Mouse (Mus musculus) cerebellum, adult 11 months (tissue): ENCODE measurements around the gene Mark4.

Experiments used
- DNase-seq: peaks from one replicate; pipeline ENCODE4 v3.0.0; 2022

Mark4 gene

DNA sequence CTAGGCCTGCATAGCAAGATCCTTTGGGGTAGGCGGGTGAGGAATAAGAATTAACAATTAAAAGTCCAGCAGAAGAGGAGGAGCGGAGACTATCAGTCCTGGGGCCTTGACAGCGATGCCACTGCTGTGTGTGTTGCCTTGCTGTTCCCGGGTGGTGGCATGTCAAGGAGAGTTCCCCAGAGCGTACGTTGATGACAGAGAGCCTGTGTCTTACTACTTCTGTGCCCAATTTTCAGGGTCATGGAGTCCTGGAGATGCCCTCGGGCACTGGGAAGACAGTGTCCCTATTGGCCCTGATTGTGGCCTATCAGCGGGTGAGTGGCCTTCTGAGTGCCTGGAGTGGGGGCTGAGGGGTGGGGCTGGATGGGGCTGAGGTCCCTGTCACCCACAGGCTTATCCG lies 74.9 kb downstream of the Mark4 start:
- no peak for DNase-seq

DNA sequence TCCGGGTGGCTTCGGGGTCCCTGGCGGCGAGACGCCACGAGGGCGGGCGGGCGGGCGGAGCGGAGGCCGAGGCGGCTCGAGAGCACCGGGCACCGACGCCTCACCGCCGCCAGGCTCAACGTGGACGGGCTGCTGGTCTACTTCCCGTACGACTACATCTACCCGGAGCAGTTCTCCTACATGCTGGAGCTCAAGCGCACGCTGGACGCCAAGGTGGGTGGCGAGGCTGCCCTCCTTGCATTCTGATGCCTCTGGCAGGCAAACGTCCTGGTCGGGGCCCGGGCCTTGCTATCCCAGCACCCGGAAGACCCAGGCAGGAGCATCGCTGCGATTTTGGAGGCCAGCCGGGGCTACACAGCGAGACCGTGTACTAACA lies 76.5 kb downstream of the Mark4 start:
- no peak for DNase-seq

GRCm38 (mm10) chr7:19381377-19382165 lies 77.0 kb downstream of the Mark4 start, which contains the start of gene Ercc2:
Gene Ercc2, plus strand, starts transcription at chr7:19382010.
- DNase-seq: peak; percentile 96

DNA sequence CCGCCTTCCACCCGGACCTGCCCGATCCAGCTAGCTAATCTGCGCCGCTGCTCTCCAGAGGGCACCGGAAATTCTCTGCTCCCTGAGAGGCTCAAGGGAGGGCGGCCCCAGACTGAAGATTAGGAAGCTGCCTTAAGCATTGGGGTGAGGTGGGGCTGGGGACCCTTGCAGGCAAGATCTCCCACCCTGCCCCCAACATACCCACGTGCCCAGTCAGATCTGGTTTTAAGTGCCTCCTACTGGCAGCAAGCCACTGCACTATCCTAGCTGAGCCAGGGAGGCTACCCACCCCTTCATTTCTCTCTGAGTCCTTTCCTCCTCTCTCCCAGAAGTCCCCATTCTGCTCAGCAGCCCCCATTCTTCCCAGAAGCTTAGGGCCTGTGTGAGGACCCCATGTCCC lies 80.6 kb downstream of the Mark4 start:
- no peak for DNase-seq

DNA sequence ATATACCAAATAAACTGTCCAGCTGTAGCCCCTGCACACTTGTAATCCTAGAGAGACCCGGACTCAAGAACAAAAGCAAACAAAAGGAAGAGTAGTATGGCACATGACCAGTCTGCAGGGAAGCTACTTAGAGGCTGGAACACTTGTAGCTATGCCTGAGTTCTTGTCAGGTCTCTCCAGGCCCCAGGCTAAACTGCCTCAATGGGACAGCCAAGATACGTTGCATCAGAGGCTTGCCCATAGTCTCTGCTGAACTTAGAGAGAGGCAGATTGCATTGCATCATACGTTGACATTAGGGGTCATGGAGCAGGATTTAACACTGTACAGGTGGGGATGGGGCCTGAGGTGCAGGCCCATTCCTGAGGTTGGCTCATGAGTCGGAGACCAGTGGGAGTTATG lies 82.6 kb downstream of the Mark4 start:
- no peak for DNase-seq

DNA sequence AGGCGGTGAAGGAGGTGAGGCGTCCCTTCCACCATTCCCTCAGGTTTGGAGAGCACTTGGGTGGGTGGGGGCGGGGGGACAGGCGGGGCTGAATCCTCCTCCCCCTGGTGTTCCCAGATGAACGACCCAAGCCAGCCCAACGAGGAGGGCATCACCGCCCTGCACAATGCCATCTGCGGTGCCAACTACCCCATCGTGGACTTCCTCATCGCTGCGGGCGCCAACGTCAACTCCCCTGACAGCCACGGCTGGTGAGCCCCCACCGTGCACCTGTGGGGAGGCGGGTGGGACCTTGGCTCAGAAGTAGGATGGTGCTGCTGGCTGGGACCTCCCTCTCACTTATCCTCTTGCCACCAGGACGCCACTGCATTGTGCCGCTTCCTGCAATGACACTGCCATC lies 83.3 kb downstream of the Mark4 start:
- DNase-seq: no peak
